Mouse (Mus musculus): ENCODE measurements around the gene Hs1bp3. TPM values are rescaled to one million over a fixed set of nuclear protein-coding genes. Genes with fewer than 3 reads are reported as not detected.
A peak's percentile ranks its signal among the peaks of the same experiment; 100 is the strongest.

Hs1bp3 gene
- total and polyA plus RNA-seq, 2 experiments from 2014 or later = 3.8 to 5.5 TPM

- no peak for DNase-seq (ENCODE audit: low spot score)
- WGBS = 41% methylated on average over 5 of the region's 5 CpGs
- no peaks in the 10 kb centered on the region; the same call in 1 of the 2 replicates for H3K36me3 ChIP-seq (ENCODE audit: insufficient read depth, low read length)
- H3K27me3 ChIP-seq (ENCODE audit: insufficient read depth, low read length) = no peaks in the 10 kb centered on the region
- no peak for TF ChIP-seq CTCF (IDR thresholded peaks at IDR 0.05; ENCODE audit: low read depth)
- H3K4me2 ChIP-seq (ENCODE audit: low read depth, low read length) = no peak overlapping the region
- H3K9ac ChIP-seq (replicated peaks; ENCODE audit: low read length) = 0 out of 2 replicates have a peak overlapping the region, but pooled peaks have one; percentile 17
- peaks cover 9% of the 10 kb centered on the region; the same call in 1 of the 2 replicates for H3K4me1 ChIP-seq (ENCODE audit: insufficient read depth, low read length)
- H3K9me3 ChIP-seq (ENCODE audit: low read length) = no peaks in the 10 kb centered on the region
- H3K4me3 ChIP-seq (ENCODE audit: low read length) = no peak overlapping the region
- H3K27ac ChIP-seq = no peak overlapping the region
- ATAC-seq = no peak; the same call in 1 of the 2 replicates
These were observed 18.9 kb downstream of the Hs1bp3 start for GRCm38 (mm10) chr12:8332174-8332542.

- Histone ChIP-seq H3K9me3 (ENCODE audit: low read length) (no peaks in the 10 kb centered on the region), H3K27ac (no peak overlapping the region), H3K27me3 (ENCODE audit: insufficient read depth, low read length) (no peaks in the 10 kb centered on the region), H3K9ac (replicated peaks; ENCODE audit: low read length) (no peak overlapping the region), H3K36me3 (ENCODE audit: insufficient read depth, low read length) (no peaks in the 10 kb centered on the region; the same call in 1 of the 2 replicates), H3K4me2 (ENCODE audit: low read depth, low read length) (no peak overlapping the region), H3K4me3 (ENCODE audit: low read length) (no peak overlapping the region), H3K4me1 (ENCODE audit: insufficient read depth, low read length) (0 out of 2 replicates have a peak, but pooled peaks cover 3% of the 10 kb centered on the region)
- no peak for DNase-seq (ENCODE audit: low spot score)
- no peak for TF ChIP-seq CTCF (IDR thresholded peaks at IDR 0.05; ENCODE audit: low read depth)
- ATAC-seq = no peak
- WGBS = 78% methylated on average over 8 of the region's 8 CpGs
These were observed 20.4 kb downstream of the Hs1bp3 start for GRCm38 (mm10) chr12:8333617-8334016.

DNA sequence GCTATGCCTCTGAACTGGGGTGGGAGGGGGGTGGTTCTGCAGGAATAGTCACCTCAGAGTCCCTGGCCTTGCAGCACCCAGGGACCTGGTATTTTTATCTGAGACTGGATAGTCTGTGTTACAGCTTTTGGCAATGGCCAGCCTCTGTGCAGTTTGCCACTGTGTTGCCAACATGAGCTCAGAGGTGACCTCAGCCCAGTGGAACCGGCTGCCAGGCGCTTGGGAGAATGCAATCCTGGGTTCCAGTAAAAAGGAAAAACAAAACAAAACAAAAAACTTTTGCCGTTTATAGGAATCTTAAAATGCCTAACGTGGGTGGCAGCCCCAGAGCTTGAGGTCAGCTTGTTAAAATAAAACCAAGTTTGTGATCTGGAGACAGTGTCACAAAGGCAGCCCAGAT is 21.0 kb downstream of the Hs1bp3 start:
- TF ChIP-seq CTCF (IDR thresholded peaks at IDR 0.05; ENCODE audit: low read depth) = no peak
- H3K9me3 ChIP-seq (ENCODE audit: low read length) = no peaks in the 10 kb centered on the region
- no peak overlapping the region for H3K27ac ChIP-seq
- no peak overlapping the region for H3K4me2 ChIP-seq (ENCODE audit: low read depth, low read length)
- DNase-seq (ENCODE audit: low spot score) = no peak
- no peak overlapping the region for H3K4me3 ChIP-seq (ENCODE audit: low read length)
- no peaks in the 10 kb centered on the region for H3K27me3 ChIP-seq (ENCODE audit: insufficient read depth, low read length)
- no peak for ATAC-seq
- no peak overlapping the region for H3K9ac ChIP-seq (replicated peaks; ENCODE audit: low read length)
- 0 out of 2 replicates have a peak, but pooled peaks cover 3% of the 10 kb centered on the region for H3K4me1 ChIP-seq (ENCODE audit: insufficient read depth, low read length)
- WGBS = 61% methylated on average over 4 of the region's 4 CpGs
- no peaks in the 10 kb centered on the region; the same call in 1 of the 2 replicates for H3K36me3 ChIP-seq (ENCODE audit: insufficient read depth, low read length)

DNA sequence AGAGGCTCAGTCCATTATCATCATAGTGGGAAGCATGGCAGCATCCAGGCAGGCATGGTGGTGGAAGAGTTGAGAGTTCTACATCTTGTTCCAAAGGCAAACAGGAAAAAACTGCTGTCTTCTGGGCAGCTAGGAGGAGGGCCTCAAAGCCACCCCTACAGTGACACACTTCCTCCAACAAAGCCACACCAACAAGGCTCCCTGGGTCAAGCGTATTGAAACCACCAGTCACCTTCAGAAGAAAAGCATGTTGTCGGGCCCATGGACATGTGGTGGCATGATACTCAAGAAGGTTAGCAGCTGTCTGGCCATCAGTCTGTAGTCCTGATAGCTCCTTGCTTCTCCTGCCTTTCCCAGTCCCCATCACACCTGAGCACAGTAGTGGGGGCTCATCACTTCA is 22.3 kb downstream of the Hs1bp3 start:
- no peak for DNase-seq (ENCODE audit: low spot score)
- 95% methylated on average over 2 of the region's 2 CpGs for WGBS
- no peaks in the 10 kb centered on the region for H3K9me3 ChIP-seq (ENCODE audit: low read length)
- no peak overlapping the region for H3K4me2 ChIP-seq (ENCODE audit: low read depth, low read length)
- H3K4me1 ChIP-seq (ENCODE audit: insufficient read depth, low read length) = 0 out of 2 replicates have a peak, but pooled peaks cover 3% of the 10 kb centered on the region
- no peak overlapping the region for H3K27ac ChIP-seq
- H3K27me3 ChIP-seq (ENCODE audit: insufficient read depth, low read length) = no peaks in the 10 kb centered on the region
- no peak for TF ChIP-seq CTCF (IDR thresholded peaks at IDR 0.05; ENCODE audit: low read depth)
- H3K36me3 ChIP-seq (ENCODE audit: insufficient read depth, low read length) = no peaks in the 10 kb centered on the region; the same call in 1 of the 2 replicates
- ATAC-seq = no peak
- H3K9ac ChIP-seq (replicated peaks; ENCODE audit: low read length) = no peak overlapping the region
- no peak overlapping the region for H3K4me3 ChIP-seq (ENCODE audit: low read length)

- Histone ChIP-seq H3K4me3 (ENCODE audit: low read length) (no peak overlapping the region), H3K27ac (no peak overlapping the region), H3K4me2 (ENCODE audit: low read depth, low read length) (no peak overlapping the region), H3K4me1 (ENCODE audit: insufficient read depth, low read length) (0 out of 2 replicates have a peak, but pooled peaks cover 2% of the 10 kb centered on the region), H3K27me3 (ENCODE audit: insufficient read depth, low read length) (no peaks in the 10 kb centered on the region), H3K36me3 (ENCODE audit: insufficient read depth, low read length) (no peaks in the 10 kb centered on the region; the same call in 1 of the 2 replicates), H3K9ac (replicated peaks; ENCODE audit: low read length) (no peak overlapping the region), H3K9me3 (ENCODE audit: low read length) (no peaks in the 10 kb centered on the region)
- 83% methylated on average over 10 of the region's 10 CpGs for WGBS
- ATAC-seq (no peak), DNase-seq (ENCODE audit: low spot score) (no peak)
- no peak for TF ChIP-seq CTCF (IDR thresholded peaks at IDR 0.05; ENCODE audit: low read depth)
These were observed 23.5 kb downstream of the Hs1bp3 start for GRCm38 (mm10) chr12:8336601-8337285.

GRCm38 (mm10) chr12:8337286-8338060 is 24.2 kb downstream of the Hs1bp3 start:
- peak; percentile 51 for TF ChIP-seq CTCF (IDR thresholded peaks at IDR 0.05; ENCODE audit: low read depth)
- 64% methylated on average over 12 of the region's 12 CpGs for WGBS

More at GRCm38 (mm10) chr12:8337286-8338060, 24.2 kb downstream of the Hs1bp3 start:
- ATAC-seq (peak; percentile 43; the same call in 1 of the 2 replicates), DNase-seq (ENCODE audit: low spot score) (peak; percentile 42)
- Histone ChIP-seq H3K4me3 (ENCODE audit: low read length) (no peak overlapping the region), H3K9me3 (ENCODE audit: low read length) (no peaks in the 10 kb centered on the region), H3K27ac (no peak overlapping the region), H3K4me2 (ENCODE audit: low read depth, low read length) (no peak overlapping the region), H3K9ac (replicated peaks; ENCODE audit: low read length) (no peak overlapping the region), H3K4me1 (ENCODE audit: insufficient read depth, low read length) (no peaks in the 10 kb centered on the region), H3K36me3 (ENCODE audit: insufficient read depth, low read length) (peaks cover 7% of the 10 kb centered on the region; the same call in 1 of the 2 replicates), H3K27me3 (ENCODE audit: insufficient read depth, low read length) (no peaks in the 10 kb centered on the region)

All from hindbrain, postnatal 0 days (tissue).